Mouse (Mus musculus): ENCODE data around the gene Prmt1.

The Prmt1 gene

GRCm38 (mm10) chr7:44978300-44978699 lies 8.1 kb downstream of the Prmt1 start:
- no peak for DNase-seq (ENCODE audit: low spot score)

GRCm38 (mm10) chr7:44975117-44975419 lies 11.3 kb downstream of the Prmt1 start:
- DNase-seq (ENCODE audit: low spot score) = no peak

GRCm38 (mm10) chr7:44974383-44975116 lies 11.8 kb downstream of the Prmt1 start, which contains the start of gene Cpt1c:
TSS of gene Cpt1c (minus strand) at chr7:44974851.
- DNase-seq (ENCODE audit: low spot score) = peak; percentile 78

- no peak for DNase-seq (ENCODE audit: low spot score)
Observed at GRCm38 (mm10) chr7:44973415-44974130, 12.8 kb downstream of the Prmt1 start.

GRCm38 (mm10) chr7:44971142-44971541 lies 15.2 kb downstream of the Prmt1 start:
- DNase-seq (ENCODE audit: low spot score) = no peak

- DNase-seq (ENCODE audit: low spot score) = peak; percentile 91
Observed at GRCm38 (mm10) chr7:44970231-44970691, 16.1 kb downstream of the Prmt1 start.

- no peak for DNase-seq (ENCODE audit: low spot score)
Observed at GRCm38 (mm10) chr7:44966638-44967037, 19.7 kb downstream of the Prmt1 start.

GRCm38 (mm10) chr7:44965975-44966374 lies 20.4 kb downstream of the Prmt1 start:
- DNase-seq (ENCODE audit: low spot score) = no peak

- DNase-seq (ENCODE audit: low spot score) = no peak
Observed at GRCm38 (mm10) chr7:44964990-44965389, 21.4 kb downstream of the Prmt1 start.

GRCm38 (mm10) chr7:44962831-44963230 lies 23.5 kb downstream of the Prmt1 start:
- DNase-seq (ENCODE audit: low spot score) = no peak

GRCm38 (mm10) chr7:44962337-44962736 lies 24.0 kb downstream of the Prmt1 start:
- no peak for DNase-seq (ENCODE audit: low spot score)

GRCm38 (mm10) chr7:44960512-44960910 lies 25.9 kb downstream of the Prmt1 start:
- DNase-seq (ENCODE audit: low spot score) = no peak

GRCm38 (mm10) chr7:44959874-44960511 lies 26.4 kb downstream of the Prmt1 start:
- no peak for DNase-seq (ENCODE audit: low spot score)

GRCm38 (mm10) chr7:44959281-44959680 lies 27.1 kb downstream of the Prmt1 start:
- DNase-seq (ENCODE audit: low spot score) = no peak

- peak; percentile 50 for DNase-seq (ENCODE audit: low spot score)
Observed at GRCm38 (mm10) chr7:44958208-44958607, 28.2 kb downstream of the Prmt1 start.

GRCm38 (mm10) chr7:44957183-44957835 lies 29.1 kb downstream of the Prmt1 start:
- peak; percentile 65 for DNase-seq (ENCODE audit: low spot score)

GRCm38 (mm10) chr7:44956266-44956665 lies 30.1 kb downstream of the Prmt1 start:
- DNase-seq (ENCODE audit: low spot score) = no peak

- DNase-seq (ENCODE audit: low spot score) = no peak
Observed at GRCm38 (mm10) chr7:44955628-44956027, 30.7 kb downstream of the Prmt1 start.

- DNase-seq (ENCODE audit: low spot score) = no peak
Observed at GRCm38 (mm10) chr7:44954091-44954885, 32.1 kb downstream of the Prmt1 start.

- DNase-seq (ENCODE audit: low spot score) = no peak
Observed at GRCm38 (mm10) chr7:44953561-44953960, 32.8 kb downstream of the Prmt1 start.

GRCm38 (mm10) chr7:44952611-44953306 lies 33.6 kb downstream of the Prmt1 start:
- peak; percentile 97 for DNase-seq (ENCODE audit: low spot score)

Data from lung, postnatal 25 days (tissue).